Mouse (Mus musculus): Measurements from ENCODE around the gene Traf2.
A peak's percentile ranks its signal among the peaks of the same experiment; 100 is the strongest.

DNA sequence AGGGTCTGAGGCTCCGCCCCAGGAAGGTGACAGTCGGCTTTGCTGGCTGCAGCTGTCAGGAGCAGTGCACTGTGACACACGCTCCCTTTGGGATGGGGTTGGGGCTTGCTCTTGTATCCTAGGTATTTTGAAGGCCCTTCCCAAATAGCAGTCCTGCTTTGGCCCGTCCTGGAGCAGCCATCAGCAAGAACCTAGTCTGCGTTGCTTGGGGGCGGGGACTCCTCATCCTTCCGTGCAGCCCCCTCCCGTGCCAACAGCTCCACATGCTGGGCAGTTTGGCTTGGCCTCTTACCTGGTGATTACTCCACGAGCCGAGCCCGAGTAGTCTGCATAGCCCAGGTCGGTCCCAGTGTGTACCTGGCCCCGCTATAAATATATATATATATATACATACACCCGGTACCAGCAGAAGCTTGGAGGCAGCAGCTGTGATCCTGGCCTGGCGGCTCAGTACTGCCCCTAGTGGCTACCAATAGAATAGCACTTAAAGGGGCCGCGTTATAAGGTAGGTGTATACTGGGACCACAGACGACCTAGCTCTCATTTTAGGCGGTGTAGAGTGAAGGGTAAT, 34.6 kb upstream of the Traf2 start, which contains the start of gene Ajm1:
- TF ChIP-seq CTCF (IDR thresholded peaks at IDR 0.05) (peak; percentile 99; the same call in 1 of the 2 replicates), EP300 (IDR thresholded peaks at IDR 0.05; ENCODE audit: insufficient read depth, low read depth, low read length) (no peak)
